Mouse (Mus musculus) hindbrain, embryonic 16.5 days (tissue): ENCODE results near the gene Klrb1f. TPM values are rescaled to one million over a fixed set of nuclear protein-coding genes. Genes with fewer than 3 reads are reported as not detected.
"Not testable (repeated sequence)": the region's sequence is repeated elsewhere in the genome, so short reads cannot be mapped to it uniquely, and the experiment has no call there.

Source experiments
- ATAC-seq: fragments of 200-750 bp; cut with Nextera tagmentation; 2 replicates; pipeline ENCODE4 v1.8.0; 2017; ENCODE audit warnings: moderate TSS enrichment, moderate library complexity
- H3K27ac ChIP-seq: fragments of 300-500 bp; sonication (generic); 2 replicates; pipeline ENCODE4 v1.5.1; 2014; ENCODE audit warnings: low read depth, mild to moderate bottlenecking, control low read depth, low read length, moderate library complexity
- H3K27me3 ChIP-seq: fragments of 300-500 bp; sonication (generic); replicated peaks from 2 replicates; pipeline ENCODE4 v1.6.1; 2014; ENCODE audit warnings: low read length; ENCODE audit not compliant: control insufficient read depth, insufficient read depth
- H3K36me3 ChIP-seq: fragments of 300-500 bp; sonication (generic); 2 replicates; pipeline ENCODE4 v1.6.1; 2014; ENCODE audit warnings: mild to moderate bottlenecking, low read length, moderate library complexity, mixed read lengths; ENCODE audit not compliant: control insufficient read depth, insufficient read depth
- H3K4me1 ChIP-seq: fragments of 300-500 bp; sonication (generic); 2 replicates; pipeline ENCODE4 v1.6.1; 2014; ENCODE audit warnings: low read depth, low read length; ENCODE audit not compliant: control insufficient read depth, insufficient read depth
- H3K4me2 ChIP-seq: fragments of 300-500 bp; sonication (generic); 2 replicates; pipeline ENCODE4 v1.6.1; 2014; ENCODE audit warnings: mild to moderate bottlenecking, low read length, control low read depth, moderate library complexity
- H3K4me3 ChIP-seq: fragments of 300-500 bp; sonication (generic); 2 replicates; pipeline ENCODE4 v1.5.1; 2014; ENCODE audit warnings: mild to moderate bottlenecking, low read length, control low read depth, moderate library complexity
- H3K9ac ChIP-seq: fragments of 300-500 bp; sonication (generic); 2 replicates; pipeline ENCODE4 v1.6.1; 2014; ENCODE audit warnings: low read depth, mild to moderate bottlenecking, control low read depth, low read length, moderate library complexity
- H3K9me3 ChIP-seq: fragments of 300-500 bp; sonication (generic); 2 replicates; pipeline ENCODE4 v1.6.1; 2014; ENCODE audit warnings: mild to moderate bottlenecking, low read length, moderate library complexity; ENCODE audit not compliant: control insufficient read depth
- WGBS: fragments of 180-500 bp; shearing (Covaris S2); extraction: QIAGEN DNeasy Blood & Tissue Kit; methylation state at CpG from one replicate; pipeline ENCODE4 v1.1.7; 2014; 5-methylcytosine and 5-hydroxymethylcytosine counted together
- polyA plus RNA-seq: library from polyadenylated mRNA; unstranded; fragments of >200 nt; fragmentation: Nextera tagmentation; extraction: Ambion mirVana; gene quantifications from 2 replicates; pipeline ENCODE4 v1.2.1, GENCODE M21; 2015

Gene Klrb1f
- polyA plus RNA-seq, 1 experiment from 2014 or later, result 0.64 TPM

- not testable (repeated sequence) for H3K36me3 ChIP-seq, H3K4me1 ChIP-seq, H3K27ac ChIP-seq, H3K4me2 ChIP-seq, H3K9me3 ChIP-seq, ATAC-seq, H3K4me3 ChIP-seq, H3K27me3 ChIP-seq, H3K9ac ChIP-seq
- WGBS, result 76% methylated on average over 1 of the region's 1 CpGs
These were observed 55.1 kb downstream of the Klrb1f start, which contains the start of gene Clec2e for GRCm38 (mm10) chr6:129100794-129101193. TSS of gene Clec2e (minus strand) at chr6:129100913.

- H3K27ac ChIP-seq, result no peak overlapping the region
- no peak for ATAC-seq
- H3K36me3 ChIP-seq, result no peaks in the 10 kb centered on the region
- WGBS, result 84% methylated on average over 1 of the region's 1 CpGs
- no peaks in the 10 kb centered on the region for H3K9me3 ChIP-seq
- H3K27me3 ChIP-seq, result no peaks in the 10 kb centered on the region
- H3K4me1 ChIP-seq, result no peaks in the 10 kb centered on the region
- H3K4me3 ChIP-seq, result no peak overlapping the region
- no peak overlapping the region for H3K9ac ChIP-seq
- no peak overlapping the region for H3K4me2 ChIP-seq
These were observed 55.9 kb downstream of the Klrb1f start for GRCm38 (mm10) chr6:129101604-129102003.

GRCm38 (mm10) chr6:129102858-129103555 lies 57.3 kb downstream of the Klrb1f start:
- H3K4me3 ChIP-seq, result no peak overlapping the region
- no peaks in the 10 kb centered on the region for H3K36me3 ChIP-seq
- H3K9me3 ChIP-seq, result no peaks in the 10 kb centered on the region
- H3K4me1 ChIP-seq, result no peaks in the 10 kb centered on the region
- H3K27ac ChIP-seq, result no peak overlapping the region
- 85% methylated on average over 4 of the region's 4 CpGs for WGBS
- no peak overlapping the region for H3K9ac ChIP-seq
- no peaks in the 10 kb centered on the region for H3K27me3 ChIP-seq
- ATAC-seq, result no peak
- H3K4me2 ChIP-seq, result no peak overlapping the region

Other genes starting within 250 kb of the Klrb1f start
- gene Gm44511, start 219.6 kb upstream of the Klrb1f start, polyA plus RNA-seq, result not detected in 2 replicates
- not detected in 2 replicates for gene Klrb1b, start 219.6 kb upstream of the Klrb1f start, polyA plus RNA-seq
- not detected in 2 replicates for gene Clec2i, start 158.3 kb upstream of the Klrb1f start, polyA plus RNA-seq
- gene BC035044, start 154.8 kb upstream of the Klrb1f start, polyA plus RNA-seq, result 0.49 and 0.72 TPM in 2 replicates
- not detected in 2 replicates for gene Clec2g, start 111.5 kb upstream of the Klrb1f start, polyA plus RNA-seq
- not detected in 2 replicates for gene Clec2e, start 55.0 kb downstream of the Klrb1f start, polyA plus RNA-seq
- gene Clec2d, start 134.7 kb downstream of the Klrb1f start, polyA plus RNA-seq, result 0.21 and 0.30 TPM in 2 replicates
- 0.09 TPM in 1 of 2 replicates, not detected in the other for gene Cd69, start 229.5 kb downstream of the Klrb1f start, polyA plus RNA-seq